Mouse (Mus musculus): ENCODE measurements around the gene Ccdc83.

The Ccdc83 gene

GRCm38 (mm10) chr7:90259899-90260298, 5.7 kb downstream of the Ccdc83 start:
- no peak for DNase-seq (ENCODE audit: low read depth, low spot score)

GRCm38 (mm10) chr7:90258701-90259100, 6.9 kb downstream of the Ccdc83 start:
- DNase-seq (ENCODE audit: low read depth, low spot score), result no peak

- peak; percentile 42 for DNase-seq (ENCODE audit: low read depth, low spot score)
These were observed 12.6 kb downstream of the Ccdc83 start for GRCm38 (mm10) chr7:90252946-90253345.

- DNase-seq (ENCODE audit: low read depth, low spot score), result no peak
These were observed 21.9 kb downstream of the Ccdc83 start for GRCm38 (mm10) chr7:90243643-90244042.

GRCm38 (mm10) chr7:90243151-90243550, 22.4 kb downstream of the Ccdc83 start:
- no peak for DNase-seq (ENCODE audit: low read depth, low spot score)

- DNase-seq (ENCODE audit: low read depth, low spot score), result peak; percentile 32
These were observed 29.2 kb downstream of the Ccdc83 start for GRCm38 (mm10) chr7:90236289-90236905.

- DNase-seq (ENCODE audit: low read depth, low spot score), result no peak
These were observed 31.7 kb downstream of the Ccdc83 start for GRCm38 (mm10) chr7:90233921-90234320.

GRCm38 (mm10) chr7:90231431-90231830, 34.1 kb downstream of the Ccdc83 start:
- no peak for DNase-seq (ENCODE audit: low read depth, low spot score)

- DNase-seq (ENCODE audit: low read depth, low spot score), result peak; percentile 78
These were observed 36.7 kb downstream of the Ccdc83 start for GRCm38 (mm10) chr7:90228884-90229283.

GRCm38 (mm10) chr7:90228075-90228474, 37.5 kb downstream of the Ccdc83 start:
- DNase-seq (ENCODE audit: low read depth, low spot score), result no peak

GRCm38 (mm10) chr7:90221487-90221886, 44.1 kb downstream of the Ccdc83 start:
- no peak for DNase-seq (ENCODE audit: low read depth, low spot score)

GRCm38 (mm10) chr7:90218122-90218521, 47.5 kb downstream of the Ccdc83 start:
- no peak for DNase-seq (ENCODE audit: low read depth, low spot score)

- no peak for DNase-seq (ENCODE audit: low read depth, low spot score)
These were observed 49.1 kb downstream of the Ccdc83 start for GRCm38 (mm10) chr7:90216511-90216910.

- DNase-seq (ENCODE audit: low read depth, low spot score), result no peak
These were observed 54.6 kb downstream of the Ccdc83 start for GRCm38 (mm10) chr7:90210947-90211346.

GRCm38 (mm10) chr7:90210116-90210515, 55.5 kb downstream of the Ccdc83 start:
- DNase-seq (ENCODE audit: low read depth, low spot score), result no peak

- no peak for DNase-seq (ENCODE audit: low read depth, low spot score)
These were observed 61.7 kb downstream of the Ccdc83 start for GRCm38 (mm10) chr7:90203914-90204313.

- DNase-seq (ENCODE audit: low read depth, low spot score), result no peak
These were observed 63.6 kb downstream of the Ccdc83 start for GRCm38 (mm10) chr7:90201877-90202465.

- no peak for DNase-seq (ENCODE audit: low read depth, low spot score)
These were observed 65.3 kb downstream of the Ccdc83 start for GRCm38 (mm10) chr7:90200251-90200650.

GRCm38 (mm10) chr7:90180635-90181034, 84.9 kb downstream of the Ccdc83 start:
- no peak for DNase-seq (ENCODE audit: low read depth, low spot score)

- no peak for DNase-seq (ENCODE audit: low read depth, low spot score)
These were observed 90.0 kb downstream of the Ccdc83 start for GRCm38 (mm10) chr7:90175576-90175975.

Data from ZHBTc4 (cell line).